Mouse (Mus musculus) lung, postnatal 0 days (tissue): ENCODE results near the gene Ccl22. TPM values are rescaled to one million over a fixed set of nuclear protein-coding genes. Genes with fewer than 3 reads are reported as not detected.

Source experiments
- ATAC-seq: fragments of 200-750 bp; cut with Nextera tagmentation; 2 replicates; pipeline ENCODE4 v1.8.0; 2017; ENCODE audit warnings: moderate library complexity
- DNase-seq: peaks from one replicate; pipeline ENCODE4 v3.0.0-alpha.2; 2016; ENCODE audit warnings: low spot score
- H3K27ac ChIP-seq: fragments of 300-500 bp; sonication (generic); 2 replicates; pipeline ENCODE4 v1.5.1; 2014; ENCODE audit warnings: antibody characterized with exemption, mild to moderate bottlenecking, low read length, mixed read lengths
- H3K27me3 ChIP-seq: fragments of 300-500 bp; sonication (generic); replicated peaks from 2 replicates; pipeline ENCODE4 v1.6.1; 2014; ENCODE audit warnings: low read length, mixed read lengths; ENCODE audit not compliant: insufficient read depth
- H3K36me3 ChIP-seq: fragments of 300-500 bp; sonication (generic); 2 replicates; pipeline ENCODE4 v1.6.1; 2014; ENCODE audit warnings: low read length, mixed read lengths; ENCODE audit not compliant: insufficient read depth
- H3K4me1 ChIP-seq: fragments of 300-500 bp; sonication (generic); 2 replicates; pipeline ENCODE4 v1.6.1; 2014; ENCODE audit warnings: antibody characterized with exemption, low read depth, low read length, mixed read lengths; ENCODE audit not compliant: insufficient read depth
- H3K4me2 ChIP-seq: fragments of 300-500 bp; sonication (generic); replicated peaks from 2 replicates; pipeline ENCODE4 v1.6.1; 2014; ENCODE audit warnings: low read depth, mild to moderate bottlenecking, low read length, moderate library complexity, mixed read lengths
- H3K4me3 ChIP-seq: fragments of 300-500 bp; sonication (generic); 2 replicates; pipeline ENCODE4 v1.5.1; 2014; ENCODE audit warnings: low read depth, low read length
- H3K9ac ChIP-seq: fragments of 300-500 bp; sonication (generic); replicated peaks from 2 replicates; pipeline ENCODE4 v1.6.1; 2014; ENCODE audit warnings: low read depth, mild to moderate bottlenecking
- H3K9me3 ChIP-seq: fragments of 300-500 bp; sonication (generic); 2 replicates; pipeline ENCODE4 v1.6.1; 2016; ENCODE audit warnings: low read length, mixed read lengths
- CTCF ChIP-seq: IDR thresholded peaks from 2 replicates; pipeline ENCODE4 v1.5.1; 2016; ENCODE audit warnings: antibody characterized with exemption, mild to moderate bottlenecking
- EP300 ChIP-seq: IDR thresholded peaks from 2 replicates; pipeline ENCODE4 v1.6.1; 2016; ENCODE audit warnings: antibody characterized with exemption, mild to moderate bottlenecking, control low read depth
- WGBS: fragments of 180-500 bp; shearing (Covaris S2); extraction: QIAGEN DNeasy Blood & Tissue Kit; methylation state at CpG from one replicate; pipeline ENCODE4 v1.1.7; 2014; 5-methylcytosine and 5-hydroxymethylcytosine counted together
- polyA plus RNA-seq: library from polyadenylated mRNA; unstranded; fragments of >200 nt; fragmentation: Nextera tagmentation; extraction: Ambion mirVana; gene quantifications from 2 replicates; pipeline ENCODE4 v1.2.1, GENCODE M21; 2015

Gene Ccl22
- polyA plus RNA-seq, 1 experiment from 2014 or later, result 0.45 TPM

- Histone ChIP-seq H3K4me2 (no peak overlapping the region), H3K9me3 (no peaks in the 10 kb centered on the region), H3K4me3 (no peak overlapping the region), H3K9ac (no peak overlapping the region), H3K36me3 (no peaks in the 10 kb centered on the region), H3K4me1 (peaks cover 10% of the 10 kb centered on the region), H3K27ac (peak overlapping the region; percentile 75), H3K27me3 (no peaks in the 10 kb centered on the region)
- DNase-seq (peak; percentile 91), ATAC-seq (peak; percentile 79)
- WGBS, result 37% methylated on average over 12 of the region's 12 CpGs
- TF ChIP-seq EP300 (no peak), CTCF (peak; percentile 74)
These were observed 40.0 kb downstream of the Ccl22 start for GRCm38 (mm10) chr8:94785247-94785985.

- H3K9me3 ChIP-seq, result no peaks in the 10 kb centered on the region
- H3K36me3 ChIP-seq, result no peaks in the 10 kb centered on the region
- no peaks in the 10 kb centered on the region for H3K27me3 ChIP-seq
- H3K4me1 ChIP-seq, result peaks cover 10% of the 10 kb centered on the region
- DNase-seq, result no peak
- ATAC-seq, result no peak
- no peak overlapping the region for H3K4me3 ChIP-seq
- H3K9ac ChIP-seq, result no peak overlapping the region
- 60% methylated on average over 6 of the region's 6 CpGs for WGBS
- no peak for TF ChIP-seq CTCF
- TF ChIP-seq EP300, result no peak
- no peak overlapping the region for H3K27ac ChIP-seq
- H3K4me2 ChIP-seq, result no peak overlapping the region
These were observed 40.7 kb downstream of the Ccl22 start for GRCm38 (mm10) chr8:94785995-94786595.

- peak; percentile 73 for DNase-seq
- no peaks in the 10 kb centered on the region for H3K9me3 ChIP-seq
- peaks cover 5% of the 10 kb centered on the region for H3K4me1 ChIP-seq
- TF ChIP-seq EP300 (peak; percentile 61), CTCF (no peak)
- H3K27ac ChIP-seq, result peak overlapping the region; percentile 55
- no peaks in the 10 kb centered on the region for H3K36me3 ChIP-seq
- no peaks in the 10 kb centered on the region for H3K27me3 ChIP-seq
- H3K4me2 ChIP-seq, result no peak overlapping the region; the same call in 1 of the 2 replicates
- peak; percentile 82 for ATAC-seq
- H3K9ac ChIP-seq, result no peak overlapping the region
- H3K4me3 ChIP-seq, result no peak overlapping the region
- WGBS, result 47% methylated on average over 15 of the region's 15 CpGs
These were observed 42.4 kb downstream of the Ccl22 start for GRCm38 (mm10) chr8:94787524-94788501.

- Histone ChIP-seq H3K4me3 (no peak overlapping the region), H3K9ac (no peak overlapping the region), H3K4me2 (no peak overlapping the region), H3K27me3 (no peaks in the 10 kb centered on the region), H3K4me1 (peaks cover 5% of the 10 kb centered on the region), H3K27ac (no peak overlapping the region), H3K36me3 (no peaks in the 10 kb centered on the region), H3K9me3 (no peaks in the 10 kb centered on the region)
- TF ChIP-seq EP300 (no peak), CTCF (no peak)
- no peak for ATAC-seq
- 84% methylated on average over 10 of the region's 10 CpGs for WGBS
- DNase-seq, result no peak
These were observed 44.0 kb downstream of the Ccl22 start for GRCm38 (mm10) chr8:94789256-94789955.

- TF ChIP-seq EP300, result no peak
- no peak for TF ChIP-seq CTCF
- DNase-seq, result no peak
- no peak for ATAC-seq
- H3K4me1 ChIP-seq, result no peaks in the 10 kb centered on the region
- H3K4me3 ChIP-seq, result no peak overlapping the region
- WGBS, result 94% methylated on average over 4 of the region's 4 CpGs
- H3K4me2 ChIP-seq, result no peak overlapping the region
- no peaks in the 10 kb centered on the region for H3K27me3 ChIP-seq
- no peak overlapping the region for H3K27ac ChIP-seq
- no peaks in the 10 kb centered on the region for H3K36me3 ChIP-seq
- H3K9me3 ChIP-seq, result no peaks in the 10 kb centered on the region
- no peak overlapping the region for H3K9ac ChIP-seq
These were observed 49.0 kb downstream of the Ccl22 start for GRCm38 (mm10) chr8:94794368-94794767.
